Mouse (Mus musculus) liver, adult 2 months (tissue): Measurements from ENCODE around the gene Notch2. TPM values are rescaled to one million over a fixed set of nuclear protein-coding genes. Genes with fewer than 3 reads are reported as not detected.

Experiments used
- DNase-seq: peaks from one replicate; pipeline ENCODE4 v3.0.0-alpha.2; 2011; ENCODE audit warnings: low read depth, low spot score; ENCODE audit errors: extremely low read depth
- H3K27ac ChIP-seq: fragments of 200-500 bp; replicated peaks from 2 replicates; pipeline ENCODE4 v1.5.1; 2012; ENCODE audit warnings: low read depth, mild to moderate bottlenecking, control low read depth, inconsistent platforms, low read length; ENCODE audit not compliant: insufficient read depth
- H3K27me3 ChIP-seq: fragments of 200-500 bp; 2 replicates; pipeline ENCODE4 v1.6.1; 2012; ENCODE audit warnings: mild to moderate bottlenecking, moderate library complexity, low read length, inconsistent platforms; ENCODE audit not compliant: control insufficient read depth, insufficient read depth
- H3K36me3 ChIP-seq: fragments of 200-500 bp; 2 replicates; pipeline ENCODE4 v1.6.1; 2012; ENCODE audit warnings: low read length, inconsistent platforms; ENCODE audit not compliant: control insufficient read depth, insufficient read depth
- H3K4me1 ChIP-seq: fragments of 200-500 bp; 2 replicates; pipeline ENCODE4 v1.6.1; 2011; ENCODE audit warnings: low read length; ENCODE audit not compliant: control insufficient read depth, insufficient read depth
- H3K4me3 ChIP-seq: fragments of 200-500 bp; 2 replicates; pipeline ENCODE4 v1.5.1; 2011; ENCODE audit warnings: low read depth, mild to moderate bottlenecking, control low read depth, low read length, moderate library complexity; ENCODE audit not compliant: insufficient read depth
- H3K79me2 ChIP-seq: fragments of 200-500 bp; 2 replicates; pipeline ENCODE4 v1.6.1; 2012; ENCODE audit warnings: inconsistent platforms, mild to moderate bottlenecking, low read length, moderate library complexity; ENCODE audit not compliant: control insufficient read depth, insufficient read depth
- H3K9ac ChIP-seq: fragments of 200-500 bp; 2 replicates; pipeline ENCODE4 v1.6.1; 2012; ENCODE audit warnings: low read depth, mild to moderate bottlenecking, control low read depth, inconsistent platforms, low read length
- CTCF ChIP-seq: fragments of 200-500 bp; IDR thresholded peaks from 2 replicates; pipeline ENCODE4 v1.5.1; 2011; ENCODE audit warnings: low read depth, low read length, control low read depth
- POLR2A ChIP-seq: fragments of 200-500 bp; IDR thresholded peaks from 2 replicates; pipeline ENCODE4 v1.6.1; 2011; ENCODE audit warnings: low read length, control low read depth; ENCODE audit not compliant: insufficient read depth; ENCODE audit errors: extremely low read depth
- WGBS: fragments of 180-500 bp; shearing (Covaris S2); methylation state at CpG from one replicate; pipeline ENCODE4 v1.1.7; 2018; 5-methylcytosine and 5-hydroxymethylcytosine counted together
- polyA plus RNA-seq: library from polyadenylated mRNA; depleted of rRNA; stranded (reverse); fragments of >200 nt; gene quantifications from 2 replicates; pipeline ENCODE4 v1.2.3, GENCODE M21; 2012
- total RNA-seq: library from RNA; depleted of rRNA; stranded (reverse); fragments of >200 nt; gene quantifications from 2 replicates; pipeline ENCODE4 v1.2.3, GENCODE M21; 2014

The Notch2 gene
- total and polyA plus RNA-seq, 2 experiments: 12.5 to 16.0 TPM

GRCm38 (mm10) chr3:98067413-98067812, 54.1 kb downstream of the Notch2 start:
- Histone ChIP-seq H3K27me3 (no peaks in the 10 kb centered on the region), H3K27ac (no peak overlapping the region), H3K79me2 (peaks cover 13% of the 10 kb centered on the region; the same call in 1 of the 2 replicates), H3K4me1 (peaks cover 8% of the 10 kb centered on the region; the same call in 1 of the 2 replicates), H3K36me3 (peaks cover 2% of the 10 kb centered on the region; the same call in 1 of the 2 replicates), H3K4me3 (no peak overlapping the region), H3K9ac (no peak overlapping the region)
- no peak for TF ChIP-seq CTCF
- no peak for TF ChIP-seq POLR2A
- no peak for DNase-seq
- 83% methylated on average over 3 of the region's 3 CpGs for WGBS

DNA sequence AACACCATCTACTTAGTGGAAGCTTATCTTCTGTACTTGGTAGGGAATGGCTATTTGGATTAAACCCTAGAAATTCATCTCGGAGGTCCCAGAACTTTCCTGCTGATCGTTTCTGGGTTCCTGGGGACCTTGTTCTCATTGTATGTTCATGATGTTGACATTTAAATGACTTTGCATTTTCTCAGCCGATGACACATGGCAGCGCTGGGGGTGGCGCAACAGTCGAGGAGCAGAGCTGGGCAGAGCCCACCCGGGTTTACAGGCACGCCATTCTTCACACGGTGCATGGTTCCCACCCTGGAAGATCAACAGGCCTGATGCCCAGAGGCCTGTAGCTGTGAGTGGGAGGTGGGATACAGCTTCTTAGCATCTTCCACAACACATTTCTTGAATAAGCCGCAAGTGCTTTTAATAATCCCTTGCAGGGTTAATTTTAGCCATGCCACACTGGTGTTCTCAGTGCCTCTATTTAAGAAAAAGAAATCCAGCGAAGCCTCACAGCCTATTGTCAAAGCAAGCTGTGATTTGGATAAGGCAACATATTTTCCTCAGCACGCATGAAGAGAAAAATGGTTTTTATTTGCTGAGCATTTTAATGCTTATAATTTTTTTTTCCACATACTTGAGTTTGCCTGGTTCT, 54.6 kb downstream of the Notch2 start:
- TF ChIP-seq CTCF (no peak), POLR2A (no peak)
- H3K27ac ChIP-seq: no peak overlapping the region
- DNase-seq: no peak
- 75% methylated on average over 12 of the region's 12 CpGs for WGBS
- H3K36me3 ChIP-seq: peaks cover 2% of the 10 kb centered on the region; the same call in 1 of the 2 replicates
- peaks cover 13% of the 10 kb centered on the region; the same call in 1 of the 2 replicates for H3K79me2 ChIP-seq
- H3K4me3 ChIP-seq: no peak overlapping the region
- peaks cover 8% of the 10 kb centered on the region; the same call in 1 of the 2 replicates for H3K4me1 ChIP-seq
- H3K9ac ChIP-seq: no peak overlapping the region
- no peaks in the 10 kb centered on the region for H3K27me3 ChIP-seq

DNA sequence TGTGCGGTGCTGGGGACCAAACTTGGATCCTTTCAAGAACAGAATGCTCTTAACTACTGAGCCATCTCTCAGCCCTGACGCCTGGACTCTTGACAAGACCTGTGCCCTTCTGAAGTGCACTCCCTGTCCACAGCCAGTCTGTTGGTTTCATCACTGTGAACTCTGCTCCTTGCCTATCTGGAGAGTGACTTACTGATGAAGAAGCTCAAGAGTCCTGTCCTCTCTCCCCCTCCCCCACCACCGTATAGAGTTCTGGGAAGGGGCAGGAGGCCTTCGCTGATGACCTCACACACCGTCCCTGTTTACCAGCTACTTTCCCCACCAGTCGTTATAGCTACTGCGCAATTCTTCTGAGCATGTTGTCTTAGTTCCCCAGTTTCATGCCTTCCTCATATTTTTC, 55.8 kb downstream of the Notch2 start:
- H3K27me3 ChIP-seq: no peaks in the 10 kb centered on the region
- H3K4me3 ChIP-seq: no peak overlapping the region
- 15% methylated on average over 7 of the region's 7 CpGs for WGBS
- H3K36me3 ChIP-seq: peaks cover 8% of the 10 kb centered on the region; the same call in 1 of the 2 replicates
- peaks cover 8% of the 10 kb centered on the region; the same call in 1 of the 2 replicates for H3K4me1 ChIP-seq
- TF ChIP-seq CTCF (no peak), POLR2A (no peak)
- H3K27ac ChIP-seq: peak overlapping the region; percentile 63
- H3K9ac ChIP-seq: no peak overlapping the region
- peaks cover 13% of the 10 kb centered on the region; the same call in 1 of the 2 replicates for H3K79me2 ChIP-seq
- DNase-seq: peak; percentile 98

GRCm38 (mm10) chr3:98069856-98070255, 56.5 kb downstream of the Notch2 start:
- no peak for TF ChIP-seq CTCF
- TF ChIP-seq POLR2A: no peak
- H3K36me3 ChIP-seq: peaks cover 8% of the 10 kb centered on the region; the same call in 1 of the 2 replicates
- peaks cover 8% of the 10 kb centered on the region; the same call in 1 of the 2 replicates for H3K4me1 ChIP-seq
- DNase-seq: peak; percentile 64
- no peak overlapping the region for H3K4me3 ChIP-seq
- peak overlapping the region; percentile 63; the same call in 1 of the 2 replicates for H3K27ac ChIP-seq
- H3K9ac ChIP-seq: no peak overlapping the region
- 36% methylated on average over 3 of the region's 3 CpGs for whole genome bisulfite sequencing
- H3K79me2 ChIP-seq: peaks cover 10% of the 10 kb centered on the region; the same call in 1 of the 2 replicates
- no peaks in the 10 kb centered on the region for H3K27me3 ChIP-seq

DNA sequence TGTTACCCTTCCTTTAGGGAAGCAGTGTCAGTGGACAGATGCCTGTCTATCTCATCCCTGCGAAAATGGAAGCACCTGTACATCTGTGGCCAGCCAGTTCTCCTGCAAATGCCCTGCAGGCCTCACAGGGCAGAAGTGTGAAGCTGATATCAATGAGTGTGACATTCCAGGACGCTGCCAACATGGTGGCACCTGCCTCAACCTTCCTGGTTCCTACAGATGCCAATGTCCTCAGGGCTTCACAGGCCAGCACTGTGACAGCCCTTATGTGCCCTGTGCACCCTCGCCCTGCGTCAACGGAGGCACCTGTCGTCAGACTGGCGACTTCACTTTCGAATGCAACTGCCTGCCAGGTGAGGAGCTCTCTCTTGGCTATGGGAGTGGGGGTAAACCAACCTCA, 59.2 kb downstream of the Notch2 start:
- Histone ChIP-seq H3K79me2 (peaks cover 10% of the 10 kb centered on the region; the same call in 1 of the 2 replicates), H3K27me3 (no peaks in the 10 kb centered on the region), H3K4me1 (peaks cover 8% of the 10 kb centered on the region; the same call in 1 of the 2 replicates), H3K27ac (no peak overlapping the region), H3K4me3 (no peak overlapping the region), H3K36me3 (peaks cover 8% of the 10 kb centered on the region), H3K9ac (no peak overlapping the region)
- 95% methylated on average over 8 of the region's 8 CpGs for WGBS
- TF ChIP-seq POLR2A (no peak), CTCF (no peak)
- no peak for DNase-seq

DNA sequence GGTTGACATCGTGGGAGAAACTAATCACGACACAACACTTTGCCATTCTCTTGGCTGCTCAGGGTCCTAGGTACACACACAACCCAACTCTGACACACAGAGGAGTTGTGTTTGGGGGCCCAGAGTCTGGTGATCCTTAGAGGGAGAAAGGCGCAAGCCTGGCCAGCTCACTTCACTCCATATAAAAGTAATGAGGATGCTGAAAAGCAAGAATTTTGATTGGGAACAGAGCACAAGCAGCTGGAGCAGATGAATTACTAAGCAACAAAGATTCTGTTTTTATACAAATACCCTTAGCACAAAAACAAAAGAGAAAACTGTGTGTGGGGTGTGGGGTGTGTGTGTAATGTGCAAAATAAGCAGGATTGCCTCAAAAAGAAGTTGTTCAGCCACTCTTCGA, 60.2 kb downstream of the Notch2 start:
- H3K27me3 ChIP-seq: no peaks in the 10 kb centered on the region
- 95% methylated on average over 4 of the region's 4 CpGs for WGBS
- DNase-seq: no peak
- peaks cover 14% of the 10 kb centered on the region for H3K36me3 ChIP-seq
- no peak overlapping the region for H3K27ac ChIP-seq
- TF ChIP-seq POLR2A: no peak
- no peak for TF ChIP-seq CTCF
- H3K79me2 ChIP-seq: peaks cover 7% of the 10 kb centered on the region; the same call in 1 of the 2 replicates
- no peak overlapping the region for H3K4me3 ChIP-seq
- H3K9ac ChIP-seq: no peak overlapping the region
- H3K4me1 ChIP-seq: peaks cover 8% of the 10 kb centered on the region; the same call in 1 of the 2 replicates
